Mouse (Mus musculus): Measurements from ENCODE around the gene Tead1.

DNA sequence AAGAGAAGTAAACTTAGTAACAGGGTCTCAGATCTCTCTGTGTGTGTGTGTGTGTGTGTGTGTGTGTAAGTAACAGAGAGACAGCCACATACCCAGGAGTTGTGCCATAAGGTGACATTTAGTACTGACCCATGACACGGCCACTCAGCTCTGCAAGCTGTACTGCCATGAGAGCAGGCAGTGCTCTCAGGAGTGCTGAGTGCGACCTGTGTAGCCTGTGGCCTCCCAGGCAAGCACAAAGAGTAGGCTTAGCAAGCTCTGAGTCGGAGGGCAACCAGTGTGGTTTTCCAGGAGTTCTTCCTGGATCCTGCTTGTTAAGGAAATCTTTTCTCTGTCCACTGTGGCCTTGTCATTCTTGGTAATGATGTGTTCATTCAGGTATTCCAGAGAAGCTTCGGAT lies 154.0 kb downstream of the Tead1 start:
- TF ChIP-seq CTCF (IDR thresholded peaks at IDR 0.05; ENCODE audit: low read depth, low read length) = no peak
- TF ChIP-seq POLR2AphosphoS5 (IDR thresholded peaks at IDR 0.05; ENCODE audit: insufficient replicate concordance, low read depth, low read length) = no peak
- no peak for TF ChIP-seq GATA1 (IDR thresholded peaks at IDR 0.05; ENCODE audit: borderline replicate concordance, low read length)
- no peak for TF ChIP-seq TAL1 (conservative IDR thresholded peaks at IDR 0.05; ENCODE audit: low read depth, low read length)
